Mouse (Mus musculus): ENCODE results near the gene Itpr3. TPM values are rescaled to one million over a fixed set of nuclear protein-coding genes. Genes with fewer than 3 reads are reported as not detected.

The Itpr3 gene
- polyA plus RNA-seq, 1 experiment from 2014 or later = 6.1 TPM

DNA sequence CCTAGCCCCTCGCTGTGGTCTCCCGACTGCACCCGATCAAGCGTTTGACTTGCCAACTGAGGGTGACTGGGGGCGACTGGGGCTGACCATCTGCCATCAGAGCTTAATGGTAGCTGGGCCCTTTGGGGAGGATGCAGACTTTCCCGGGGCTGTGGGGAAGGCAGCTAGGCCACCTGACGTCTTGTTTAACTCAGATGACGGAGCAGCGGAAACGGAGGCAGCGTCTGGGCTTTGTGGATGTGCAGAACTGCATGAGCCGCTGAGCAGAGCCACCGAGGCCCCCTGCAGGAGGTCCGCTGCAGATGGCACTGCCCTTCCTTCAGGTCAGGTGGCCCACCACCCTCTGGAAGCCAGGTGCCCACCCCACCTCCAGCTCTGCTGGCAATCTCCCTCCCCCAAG lies 64.2 kb downstream of the Itpr3 start:
- H3K27ac ChIP-seq (ENCODE audit: low read depth, low read length) = peak overlapping the region; percentile 29; the same call in 1 of the 2 replicates

DNA sequence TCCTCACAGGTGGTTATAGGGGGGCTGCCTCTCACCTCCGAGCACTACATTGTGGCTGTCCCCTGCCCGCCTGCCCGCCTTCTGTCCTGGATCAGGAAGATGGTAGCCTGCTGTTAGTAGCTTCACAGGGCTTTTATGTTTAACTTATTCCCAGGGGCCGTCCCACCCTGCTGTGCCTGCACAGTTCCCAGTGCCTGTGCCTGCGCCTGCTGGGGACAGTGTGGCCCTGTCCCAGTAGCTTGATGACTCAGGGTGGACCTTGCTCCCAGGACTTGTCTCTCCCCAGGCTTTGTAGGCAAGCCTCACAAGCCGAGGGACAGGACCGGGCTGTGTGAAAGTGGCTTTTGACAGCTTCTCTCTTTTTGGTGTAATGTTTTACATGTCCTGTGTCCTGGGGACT lies 64.7 kb downstream of the Itpr3 start:
- peak; percentile 82 for ATAC-seq
- WGBS = 47% methylated on average over 7 of the region's 7 CpGs
- Histone ChIP-seq H3K4me1 (replicated peaks; ENCODE audit: control insufficient read depth, insufficient read depth, low read length) (0 out of 2 replicates have a peak, but pooled peaks cover 7% of the 10 kb centered on the region), H3K9me3 (ENCODE audit: control insufficient read depth) (no peaks in the 10 kb centered on the region), H3K4me3 (ENCODE audit: low read depth, low read length) (no peak overlapping the region), H3K4me2 (replicated peaks; ENCODE audit: low read depth) (no peak overlapping the region), H3K27me3 (replicated peaks; ENCODE audit: control insufficient read depth, insufficient read depth, low read length) (no peaks in the 10 kb centered on the region), H3K36me3 (ENCODE audit: control insufficient read depth, insufficient read depth) (peaks cover 70% of the 10 kb centered on the region), H3K27ac (ENCODE audit: low read depth, low read length) (peak overlapping the region; percentile 60), H3K9ac (ENCODE audit: low read depth, low read length) (no peak overlapping the region)
- TF ChIP-seq CTCF (IDR thresholded peaks at IDR 0.05; ENCODE audit: low read depth) = no peak

More for the DNA sequence above, 64.2 kb downstream of the Itpr3 start:
- 66% methylated on average over 14 of the region's 14 CpGs for WGBS
- Histone ChIP-seq H3K9me3 (ENCODE audit: control insufficient read depth) (no peaks in the 10 kb centered on the region), H3K4me1 (replicated peaks; ENCODE audit: control insufficient read depth, insufficient read depth, low read length) (0 out of 2 replicates have a peak, but pooled peaks cover 7% of the 10 kb centered on the region), H3K27me3 (replicated peaks; ENCODE audit: control insufficient read depth, insufficient read depth, low read length) (no peaks in the 10 kb centered on the region), H3K4me2 (replicated peaks; ENCODE audit: low read depth) (no peak overlapping the region), H3K4me3 (ENCODE audit: low read depth, low read length) (no peak overlapping the region), H3K36me3 (ENCODE audit: control insufficient read depth, insufficient read depth) (peaks cover 75% of the 10 kb centered on the region), H3K9ac (ENCODE audit: low read depth, low read length) (no peak overlapping the region)
- no peak for ATAC-seq
- peak; percentile 33; the same call in 1 of the 2 replicates for TF ChIP-seq CTCF (IDR thresholded peaks at IDR 0.05; ENCODE audit: low read depth)

DNA sequence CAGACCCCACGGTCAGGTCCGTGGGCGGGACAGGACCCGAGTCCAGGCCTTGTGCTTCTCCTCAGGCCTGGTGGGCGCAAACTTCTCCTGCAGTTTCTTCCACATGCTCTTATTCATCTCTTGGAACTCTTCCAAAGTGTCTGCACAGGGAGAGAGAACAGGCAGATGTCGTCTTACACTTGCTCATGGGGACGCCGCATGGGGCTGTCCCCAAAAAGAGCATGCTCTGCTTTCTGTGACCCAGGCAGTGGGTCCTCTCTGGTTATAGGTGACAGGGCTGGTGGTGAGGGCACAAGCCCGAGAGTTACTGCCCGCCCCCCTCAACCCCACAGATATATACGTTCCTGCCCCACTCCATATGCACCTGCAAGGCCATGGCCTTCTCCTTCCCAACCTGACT lies 65.6 kb downstream of the Itpr3 start:
- Histone ChIP-seq H3K27me3 (replicated peaks; ENCODE audit: control insufficient read depth, insufficient read depth, low read length) (no peaks in the 10 kb centered on the region), H3K4me1 (replicated peaks; ENCODE audit: control insufficient read depth, insufficient read depth, low read length) (0 out of 2 replicates have a peak, but pooled peaks cover 7% of the 10 kb centered on the region), H3K27ac (ENCODE audit: low read depth, low read length) (peak overlapping the region; percentile 60; the same call in 1 of the 2 replicates), H3K4me3 (ENCODE audit: low read depth, low read length) (no peak overlapping the region), H3K9me3 (ENCODE audit: control insufficient read depth) (no peaks in the 10 kb centered on the region), H3K9ac (ENCODE audit: low read depth, low read length) (no peak overlapping the region), H3K36me3 (ENCODE audit: control insufficient read depth, insufficient read depth) (peaks cover 61% of the 10 kb centered on the region), H3K4me2 (replicated peaks; ENCODE audit: low read depth) (no peak overlapping the region)
- ATAC-seq = no peak
- TF ChIP-seq CTCF (IDR thresholded peaks at IDR 0.05; ENCODE audit: low read depth) = no peak
- WGBS = 74% methylated on average over 11 of the region's 11 CpGs

DNA sequence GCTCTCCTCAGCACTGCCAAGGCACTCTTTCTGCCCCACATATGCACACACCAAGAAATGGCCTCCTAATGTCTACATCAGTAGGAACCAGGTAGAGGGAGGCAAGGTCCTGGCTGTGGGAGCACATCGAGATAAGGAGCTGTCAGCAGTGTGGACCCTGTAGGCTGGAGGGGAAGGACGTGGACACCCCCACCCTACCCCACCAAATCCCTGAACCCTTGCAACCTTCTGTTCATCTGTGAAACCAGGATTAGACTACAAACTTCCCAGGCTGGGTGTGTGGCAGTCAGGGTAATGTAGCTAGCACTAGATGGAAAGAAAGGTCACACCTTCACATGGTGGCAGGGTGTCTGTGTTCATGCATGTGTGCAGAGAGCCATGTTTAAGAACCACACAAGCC lies 66.0 kb downstream of the Itpr3 start:
- Histone ChIP-seq H3K4me2 (replicated peaks; ENCODE audit: low read depth) (no peak overlapping the region), H3K4me1 (replicated peaks; ENCODE audit: control insufficient read depth, insufficient read depth, low read length) (0 out of 2 replicates have a peak, but pooled peaks cover 7% of the 10 kb centered on the region), H3K27me3 (replicated peaks; ENCODE audit: control insufficient read depth, insufficient read depth, low read length) (no peaks in the 10 kb centered on the region), H3K9ac (ENCODE audit: low read depth, low read length) (no peak overlapping the region), H3K9me3 (ENCODE audit: control insufficient read depth) (no peaks in the 10 kb centered on the region), H3K27ac (ENCODE audit: low read depth, low read length) (no peak overlapping the region), H3K4me3 (ENCODE audit: low read depth, low read length) (no peak overlapping the region), H3K36me3 (ENCODE audit: control insufficient read depth, insufficient read depth) (peaks cover 57% of the 10 kb centered on the region)
- no peak for TF ChIP-seq CTCF (IDR thresholded peaks at IDR 0.05; ENCODE audit: low read depth)
- ATAC-seq = no peak
- 85% methylated on average over 2 of the region's 2 CpGs for WGBS

DNA sequence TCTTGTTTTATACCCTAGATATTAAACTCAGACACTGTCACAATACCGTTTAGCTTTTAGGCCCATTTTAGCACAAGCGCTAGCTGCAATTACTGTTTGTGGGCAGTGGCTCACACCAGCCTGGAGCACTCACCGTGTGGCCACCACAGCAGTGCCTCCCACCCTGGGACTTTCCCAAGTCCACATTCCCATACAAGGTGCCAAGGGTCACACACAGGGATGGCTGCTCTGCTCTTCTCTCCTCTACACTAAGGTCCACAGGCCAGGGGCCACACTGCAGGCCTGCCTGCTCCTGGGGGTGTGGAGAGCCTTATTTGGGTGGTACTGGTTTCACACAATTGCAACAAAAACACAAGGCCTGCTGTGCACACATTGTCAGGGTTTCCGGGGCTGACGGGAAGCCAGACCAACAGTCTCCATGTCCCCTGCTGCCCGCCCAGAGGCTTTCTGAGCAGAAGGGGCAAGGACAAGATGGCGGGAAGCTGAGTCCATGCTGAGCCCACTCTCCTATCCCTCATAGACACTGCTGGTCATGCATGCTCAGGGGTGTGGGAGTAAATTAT lies 66.8 kb downstream of the Itpr3 start:
- no peaks in the 10 kb centered on the region for H3K27me3 ChIP-seq (replicated peaks; ENCODE audit: control insufficient read depth, insufficient read depth, low read length)
- TF ChIP-seq CTCF (IDR thresholded peaks at IDR 0.05; ENCODE audit: low read depth) = no peak
- ATAC-seq = no peak
- no peak overlapping the region for H3K4me3 ChIP-seq (ENCODE audit: low read depth, low read length)
- 0 out of 2 replicates have a peak, but pooled peaks cover 7% of the 10 kb centered on the region for H3K4me1 ChIP-seq (replicated peaks; ENCODE audit: control insufficient read depth, insufficient read depth, low read length)
- H3K4me2 ChIP-seq (replicated peaks; ENCODE audit: low read depth) = no peak overlapping the region
- H3K9ac ChIP-seq (ENCODE audit: low read depth, low read length) = no peak overlapping the region
- H3K27ac ChIP-seq (ENCODE audit: low read depth, low read length) = no peak overlapping the region
- H3K9me3 ChIP-seq (ENCODE audit: control insufficient read depth) = no peaks in the 10 kb centered on the region
- 91% methylated on average over 7 of the region's 7 CpGs for WGBS
- peaks cover 49% of the 10 kb centered on the region for H3K36me3 ChIP-seq (ENCODE audit: control insufficient read depth, insufficient read depth)

DNA sequence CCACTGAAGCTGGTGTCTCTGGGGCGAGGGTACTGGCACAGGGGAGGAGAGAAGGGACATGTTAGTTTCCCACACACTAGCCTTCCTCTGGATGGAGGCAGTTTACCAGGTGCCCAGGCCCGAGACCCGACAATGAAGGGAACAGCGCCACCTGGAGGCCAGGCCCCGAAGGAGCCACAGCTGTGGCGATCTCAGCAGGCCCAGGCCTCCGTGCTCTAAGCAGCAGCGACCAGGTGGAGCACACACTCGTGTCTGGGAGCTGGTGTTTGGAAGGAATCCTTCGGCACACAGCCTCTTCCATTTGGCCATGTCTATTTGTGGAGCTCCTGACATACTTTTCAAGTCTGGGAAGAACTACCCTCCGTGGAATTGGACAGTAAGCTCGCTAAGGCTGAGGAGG lies 68.1 kb downstream of the Itpr3 start:
- peak; percentile 91 for TF ChIP-seq CTCF (IDR thresholded peaks at IDR 0.05; ENCODE audit: low read depth)

More for the DNA sequence above, 68.1 kb downstream of the Itpr3 start:
- H3K4me2 ChIP-seq (replicated peaks; ENCODE audit: low read depth) = no peak overlapping the region
- 0 out of 2 replicates have a peak, but pooled peaks cover 7% of the 10 kb centered on the region for H3K4me1 ChIP-seq (replicated peaks; ENCODE audit: control insufficient read depth, insufficient read depth, low read length)
- H3K9me3 ChIP-seq (ENCODE audit: control insufficient read depth) = no peaks in the 10 kb centered on the region
- WGBS = 29% methylated on average over 12 of the region's 12 CpGs
- H3K4me3 ChIP-seq (ENCODE audit: low read depth, low read length) = no peak overlapping the region
- no peaks in the 10 kb centered on the region for H3K27me3 ChIP-seq (replicated peaks; ENCODE audit: control insufficient read depth, insufficient read depth, low read length)
- ATAC-seq = peak; percentile 41
- peaks cover 36% of the 10 kb centered on the region for H3K36me3 ChIP-seq (ENCODE audit: control insufficient read depth, insufficient read depth)
- no peak overlapping the region for H3K9ac ChIP-seq (ENCODE audit: low read depth, low read length)
- no peak overlapping the region for H3K27ac ChIP-seq (ENCODE audit: low read depth, low read length)

All from intestine, postnatal 0 days (tissue).